Mouse (Mus musculus) ES-E14 (cell line): Measurements from ENCODE around the gene Slain1. TPM values are rescaled to one million over a fixed set of nuclear protein-coding genes. Genes with fewer than 3 reads are reported as not detected.

Source experiments
- DNase-seq: peaks from one replicate; pipeline ENCODE4 v3.0.0-alpha.2; 2013; ENCODE audit warnings: low read depth, low spot score
- H3K27ac ChIP-seq: 2 replicates; pipeline ENCODE4 v1.5.1; 2012; ENCODE audit warnings: low read depth, mild to moderate bottlenecking, low read length, moderate library complexity, mixed read lengths; ENCODE audit not compliant: poor library complexity, insufficient read depth, severe bottlenecking
- H3K36me3 ChIP-seq: 2 replicates; pipeline ENCODE4 v1.6.1; 2012; ENCODE audit warnings: mild to moderate bottlenecking, low read length, moderate library complexity, mixed read lengths; ENCODE audit not compliant: control insufficient read depth, poor library complexity, insufficient read depth, severe bottlenecking
- H3K4me1 ChIP-seq, 2 experiments: fragments of 150-350 bp in 1 of 2; sonication (generic) in 1 of 2; 2 replicates each; pipeline ENCODE4 v1.6.1; 2012; ENCODE audit warnings: low read length in 2 of 2, mild to moderate bottlenecking in 1 of 2, mixed read lengths in 1 of 2; ENCODE audit not compliant: control insufficient read depth in 2 of 2, insufficient read depth in 2 of 2, poor library complexity in 1 of 2
- H3K4me3 ChIP-seq, 2 experiments: fragments of 150-350 bp in 1 of 2; sonication (generic) in 1 of 2; 2 replicates each; pipeline ENCODE4 v1.5.1; 2012; ENCODE audit warnings: low read length in 2 of 2, low read depth in 1 of 2, mild to moderate bottlenecking in 1 of 2, mixed read lengths in 1 of 2; ENCODE audit not compliant: insufficient read depth in 1 of 2, poor library complexity in 1 of 2, severe bottlenecking in 1 of 2
- H3K9ac ChIP-seq: 2 replicates; pipeline ENCODE4 v1.6.1; 2012; ENCODE audit warnings: low read depth, mild to moderate bottlenecking, low read length, mixed read lengths; ENCODE audit not compliant: poor library complexity, insufficient read depth, severe bottlenecking
- H3K9me3 ChIP-seq: fragments of 150-350 bp; sonication (generic); 2 replicates; pipeline ENCODE4 v1.6.1; 2012; ENCODE audit warnings: low read depth, mild to moderate bottlenecking, low read length; ENCODE audit not compliant: control insufficient read depth, insufficient read depth
- CHD2 ChIP-seq: IDR thresholded peaks from 2 replicates; pipeline ENCODE4 v1.6.1; 2014; ENCODE audit warnings: mild to moderate bottlenecking, low read depth, low read length, inconsistent platforms
- HCFC1 ChIP-seq: IDR thresholded peaks from 2 replicates; pipeline ENCODE4 v1.6.1; 2012; ENCODE audit warnings: low read length, inconsistent platforms, borderline replicate concordance; ENCODE audit not compliant: insufficient read depth
- MAFK ChIP-seq: IDR thresholded peaks from 2 replicates; pipeline ENCODE4 v1.6.1; 2014; ENCODE audit warnings: mild to moderate bottlenecking, low read depth, low read length, inconsistent platforms; ENCODE audit not compliant: insufficient read depth
- ZC3H11A ChIP-seq: IDR thresholded peaks from 2 replicates; pipeline ENCODE4 v1.6.1; 2012; ENCODE audit warnings: low read depth, mild to moderate bottlenecking, inconsistent platforms, low read length, borderline replicate concordance
- ZNF384 ChIP-seq: IDR thresholded peaks from 2 replicates; pipeline ENCODE4 v1.6.1; 2012; ENCODE audit warnings: low read depth, low read length, inconsistent platforms
- in situ Hi-C, 2 experiments: fragments of 600-800 bp; cut with MboI; formaldehyde crosslinking; loops; one replicate each; pipeline ENCODE4 v1.15.1; 2025; ENCODE audit warnings: low sequenced_read_pairs in 2 of 2, inconsistent platforms in 1 of 2; ENCODE audit not compliant: unreplicated experiment in 2 of 2
- total RNA-seq: library from RNA; depleted of rRNA; stranded (reverse); fragments of 300-350 nt; gene quantifications from 2 replicates; pipeline ENCODE4 v1.2.3, GENCODE M21; 2012

The Slain1 gene
- total RNA-seq, 1 experiment, result 3.8 TPM

GRCm38 (mm10) chr14:103728951-103729725 is 79.1 kb downstream of the Slain1 start:
- no peak overlapping the region for H3K9ac ChIP-seq

GRCm38 (mm10) chr14:103729760-103730367 is 79.8 kb downstream of the Slain1 start:
- in situ Hi-C loops, result no loop called here
- Histone ChIP-seq H3K4me3 (no peak overlapping the region), H3K36me3 (no peaks in the 10 kb centered on the region), H3K4me1 (peaks cover 2 to 3% of the 10 kb centered on the region in 2 experiments; a peak in 2 of 4 replicates), H3K9ac (no peak overlapping the region), H3K27ac (no peak overlapping the region), H3K9me3 (no peaks in the 10 kb centered on the region)
- no peak for TF ChIP-seq ZC3H11A
- no peak for TF ChIP-seq ZNF384
- TF ChIP-seq MAFK, result no peak
- TF ChIP-seq HCFC1, result no peak
- no peak for TF ChIP-seq CHD2
- no peak for DNase-seq

More at GRCm38 (mm10) chr14:103728951-103729725, 79.1 kb downstream of the Slain1 start:
- in situ Hi-C loops, result no loop called here
- Histone ChIP-seq H3K9me3 (no peaks in the 10 kb centered on the region), H3K36me3 (no peaks in the 10 kb centered on the region), H3K27ac (no peak overlapping the region), H3K4me3 (peak overlapping the region in 1 of 2 experiments; percentile 23; a peak in 1 of 4 replicates), H3K4me1 (peaks cover 2 to 3% of the 10 kb centered on the region in 2 experiments; a peak in 2 of 4 replicates)
- TF ChIP-seq HCFC1 (no peak), CHD2 (no peak), ZC3H11A (no peak), MAFK (no peak), ZNF384 (no peak)
- no peak for DNase-seq

GRCm38 (mm10) chr14:103732626-103733025 is 82.6 kb downstream of the Slain1 start:
- H3K9me3 ChIP-seq, result no peaks in the 10 kb centered on the region
- H3K36me3 ChIP-seq, result no peaks in the 10 kb centered on the region
- TF ChIP-seq CHD2 (no peak), ZNF384 (no peak), MAFK (no peak), ZC3H11A (peak; percentile 31; the same call in 1 of the 2 replicates)
- no peak for DNase-seq
- H3K9ac ChIP-seq, result no peak overlapping the region
- in situ Hi-C loops, result no loop called here
- no peak overlapping the region for H3K4me3 ChIP-seq
- no peak overlapping the region for H3K27ac ChIP-seq
- peaks cover 2 to 3% of the 10 kb centered on the region in 2 experiments; a peak in 2 of 4 replicates for H3K4me1 ChIP-seq

- H3K9ac ChIP-seq, result no peak overlapping the region
- no peak for TF ChIP-seq HCFC1
- no peak for TF ChIP-seq ZC3H11A
- TF ChIP-seq ZNF384, result no peak
- TF ChIP-seq MAFK, result no peak
- TF ChIP-seq CHD2, result no peak
- in situ Hi-C loops, result no loop called here
- no peak overlapping the region for H3K4me3 ChIP-seq
- H3K27ac ChIP-seq, result no peak overlapping the region
- no peaks in the 10 kb centered on the region for H3K9me3 ChIP-seq
- H3K36me3 ChIP-seq, result no peaks in the 10 kb centered on the region
- H3K4me1 ChIP-seq, result no peaks in the 10 kb centered on the region
- no peak for DNase-seq
Measured at GRCm38 (mm10) chr14:103741216-103741615, 91.2 kb downstream of the Slain1 start.
